Mouse (Mus musculus) liver (tissue): ENCODE data around the gene Snrk.

ENCODE experiments used
- DNase-seq: peaks from one replicate; pipeline ENCODE4 v3.0.0-alpha.2; 2020; ENCODE audit warnings: mixed read lengths

Gene Snrk

DNA sequence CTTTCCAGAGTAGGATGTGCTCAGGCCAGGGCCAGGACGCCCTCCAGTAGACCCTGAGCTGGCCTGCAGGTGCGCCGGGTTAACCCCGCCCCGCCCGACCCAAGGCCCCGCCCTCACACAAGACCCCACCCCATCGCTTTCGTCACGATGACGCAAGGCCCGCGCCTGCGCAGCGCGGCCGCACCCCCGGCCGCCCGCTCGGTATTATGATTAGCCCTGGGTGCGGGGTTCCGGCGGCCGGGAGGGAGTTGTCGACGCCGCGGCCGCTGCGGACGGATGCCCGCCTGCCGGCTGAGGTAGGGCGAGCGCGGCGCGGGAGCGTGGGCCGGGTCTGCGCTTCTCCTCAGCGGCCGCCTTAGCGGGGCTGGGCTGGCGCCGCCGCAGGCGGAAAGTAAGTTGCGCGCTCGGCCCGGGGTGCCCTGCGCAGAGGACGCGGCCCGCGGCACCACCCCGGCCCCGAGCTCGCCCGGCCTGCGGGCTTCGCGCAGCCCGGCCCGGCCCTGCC, at the start of gene Snrk:
Snrk (plus strand) TSS at position 155 of the 505 bp plus-strand sequence.
- DNase-seq = peak; percentile 92

DNA sequence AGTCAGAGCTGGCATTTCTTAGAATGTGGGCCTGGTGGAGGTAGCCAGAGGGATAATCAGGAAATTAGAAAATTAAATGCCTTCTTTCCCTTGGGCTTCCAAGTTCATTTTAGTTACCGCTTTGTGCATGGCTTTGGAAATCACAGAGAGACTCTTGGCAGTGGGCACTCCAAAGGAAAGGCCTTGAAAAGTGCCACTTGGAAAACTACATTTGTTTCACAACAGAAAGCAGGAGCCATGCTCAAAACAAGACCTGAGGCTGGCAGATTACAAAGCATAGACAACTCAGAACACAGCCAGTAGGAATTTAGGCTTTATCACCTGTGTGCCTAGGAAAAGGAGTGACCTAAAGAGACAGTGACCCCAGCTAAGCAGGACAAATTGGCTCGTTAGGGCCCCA, 49.4 kb upstream of the Snrk start:
- DNase-seq = no peak

DNA sequence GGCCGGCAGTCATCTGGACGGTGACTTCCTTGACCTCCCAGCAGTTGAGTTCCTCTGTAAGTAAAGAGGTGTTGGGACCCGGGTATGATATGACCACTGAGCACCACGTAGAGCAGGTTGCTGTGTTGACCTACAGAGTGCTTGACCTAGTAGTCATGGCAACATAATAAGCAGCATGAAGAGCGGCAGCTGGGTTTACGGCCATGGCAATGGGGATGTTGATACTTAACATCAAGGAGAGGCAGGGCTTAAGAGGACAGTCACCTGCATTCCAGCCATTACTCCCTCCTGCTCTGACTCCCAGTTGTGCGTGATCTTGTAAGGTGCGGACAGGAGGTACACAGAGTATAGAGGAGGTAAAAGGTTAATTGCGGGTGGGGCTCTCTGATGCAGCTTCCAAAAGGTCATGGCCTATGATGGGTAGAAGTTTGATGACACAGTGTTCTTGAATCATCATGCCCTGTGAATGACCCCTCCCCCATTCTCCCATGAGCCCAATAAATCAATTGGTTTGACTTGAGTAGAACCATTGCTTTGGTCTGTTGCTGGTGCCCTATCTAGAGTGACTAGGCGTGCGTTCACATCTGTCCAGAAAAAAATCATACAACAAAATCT, 47.4 kb upstream of the Snrk start:
- DNase-seq = no peak

- no peak for DNase-seq
These were observed 43.1 kb upstream of the Snrk start for GRCm38 (mm10) chr9:122073980-122074379.

DNA sequence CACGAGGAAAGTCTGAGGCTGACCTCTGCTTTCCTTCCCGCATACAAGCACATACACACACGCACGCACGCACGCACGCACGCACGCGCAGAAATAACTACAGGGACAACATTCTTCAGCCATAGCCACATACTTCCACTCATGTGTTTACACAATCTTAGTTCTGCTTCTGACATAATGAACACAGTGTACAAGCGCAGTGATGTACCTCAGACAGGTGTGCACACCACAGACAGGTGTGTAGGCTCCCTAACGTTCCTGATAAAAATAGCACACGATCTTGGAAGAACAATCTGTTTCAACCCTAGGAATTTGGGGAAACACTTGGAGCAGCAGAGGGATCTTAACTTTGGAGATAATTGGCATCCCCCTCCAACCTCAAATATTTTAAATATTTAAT, 42.5 kb upstream of the Snrk start:
- no peak for DNase-seq

- DNase-seq = no peak
These were observed 38.6 kb upstream of the Snrk start for GRCm38 (mm10) chr9:122078456-122078855.

GRCm38 (mm10) chr9:122083698-122084097, 33.4 kb upstream of the Snrk start:
- no peak for DNase-seq

GRCm38 (mm10) chr9:122084175-122084574, 32.9 kb upstream of the Snrk start:
- DNase-seq = no peak

DNA sequence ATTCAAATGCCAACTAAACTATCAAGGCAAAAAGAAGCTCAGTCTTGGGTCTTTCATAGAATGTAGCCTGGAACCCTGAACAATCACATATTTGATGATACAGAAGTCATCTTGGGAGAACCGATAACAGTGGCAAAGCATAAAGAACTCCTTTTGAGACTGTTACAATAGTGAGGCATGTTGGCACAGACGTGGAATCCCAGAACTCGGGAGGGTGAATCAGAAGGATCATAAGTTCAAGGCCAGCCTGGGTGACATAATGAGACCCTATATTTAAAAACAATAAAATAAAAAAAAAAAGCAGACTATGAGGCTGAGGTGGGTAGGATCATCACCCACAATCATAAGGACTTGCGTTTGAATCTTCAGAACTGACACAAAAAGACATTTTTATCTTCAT, 32.4 kb upstream of the Snrk start:
- DNase-seq = no peak

DNA sequence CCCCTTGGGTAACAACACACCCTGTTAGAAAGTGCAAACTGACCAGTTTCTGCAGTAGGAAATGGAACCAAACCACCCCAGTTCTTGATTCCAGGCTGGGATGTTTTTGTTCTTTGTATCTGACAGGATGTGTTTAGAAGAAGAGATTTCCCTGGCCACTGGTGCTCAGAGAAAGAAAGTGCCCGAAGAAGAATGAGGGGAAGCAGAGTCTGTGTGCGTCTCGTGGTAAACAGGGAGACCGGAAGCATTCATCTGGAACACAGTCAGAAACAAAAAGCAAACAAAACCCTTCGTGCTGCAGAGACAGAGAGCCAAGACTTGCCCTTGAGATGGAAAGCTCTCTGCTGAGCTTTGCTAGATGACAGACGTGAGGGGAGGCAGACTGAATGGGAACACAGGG, 32.0 kb upstream of the Snrk start:
- no peak for DNase-seq

GRCm38 (mm10) chr9:122085550-122086205, 31.4 kb upstream of the Snrk start:
- no peak for DNase-seq

DNA sequence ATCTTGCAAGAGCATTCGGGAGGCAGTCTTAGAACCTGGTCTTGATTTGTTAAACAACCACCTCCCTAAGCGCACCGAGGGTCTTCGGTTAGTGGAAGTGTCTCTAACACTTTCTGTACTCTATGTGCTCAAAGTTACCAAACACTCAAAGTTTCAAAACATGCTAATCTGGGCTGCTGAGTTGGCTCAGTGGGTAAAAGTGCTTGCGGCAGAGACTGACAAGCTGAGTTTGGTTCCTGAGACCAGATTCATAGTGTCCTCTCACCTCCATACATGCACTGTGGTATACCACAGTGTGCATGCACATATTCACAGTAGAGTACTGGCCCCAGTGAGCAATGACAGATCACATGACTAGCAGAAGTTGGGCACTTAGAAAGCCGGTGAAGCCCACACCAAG, 30.0 kb upstream of the Snrk start:
- no peak for DNase-seq

DNA sequence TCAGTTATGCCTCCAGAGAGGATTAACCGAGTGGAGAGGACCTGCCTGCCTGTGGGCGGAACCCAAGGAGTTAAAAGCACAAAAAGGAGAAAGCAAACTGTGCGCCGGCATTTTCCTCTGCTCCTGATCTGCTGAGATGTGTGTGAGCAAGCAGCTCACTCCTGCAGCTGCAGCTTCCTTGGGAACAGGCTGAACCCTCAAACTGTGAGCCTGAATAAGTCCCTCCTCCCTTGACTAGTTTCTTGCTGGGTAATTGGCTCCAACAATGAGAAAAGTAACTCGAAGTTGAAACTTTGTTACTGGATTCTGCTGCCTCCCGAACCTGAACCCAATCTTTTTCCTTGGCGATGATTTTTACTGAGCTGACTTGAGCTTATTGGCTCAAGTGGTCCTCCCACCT, 25.9 kb upstream of the Snrk start:
- no peak for DNase-seq

- no peak for DNase-seq
These were observed 25.3 kb upstream of the Snrk start for GRCm38 (mm10) chr9:122091782-122092228.

GRCm38 (mm10) chr9:122094171-122094570, 22.9 kb upstream of the Snrk start:
- no peak for DNase-seq

DNA sequence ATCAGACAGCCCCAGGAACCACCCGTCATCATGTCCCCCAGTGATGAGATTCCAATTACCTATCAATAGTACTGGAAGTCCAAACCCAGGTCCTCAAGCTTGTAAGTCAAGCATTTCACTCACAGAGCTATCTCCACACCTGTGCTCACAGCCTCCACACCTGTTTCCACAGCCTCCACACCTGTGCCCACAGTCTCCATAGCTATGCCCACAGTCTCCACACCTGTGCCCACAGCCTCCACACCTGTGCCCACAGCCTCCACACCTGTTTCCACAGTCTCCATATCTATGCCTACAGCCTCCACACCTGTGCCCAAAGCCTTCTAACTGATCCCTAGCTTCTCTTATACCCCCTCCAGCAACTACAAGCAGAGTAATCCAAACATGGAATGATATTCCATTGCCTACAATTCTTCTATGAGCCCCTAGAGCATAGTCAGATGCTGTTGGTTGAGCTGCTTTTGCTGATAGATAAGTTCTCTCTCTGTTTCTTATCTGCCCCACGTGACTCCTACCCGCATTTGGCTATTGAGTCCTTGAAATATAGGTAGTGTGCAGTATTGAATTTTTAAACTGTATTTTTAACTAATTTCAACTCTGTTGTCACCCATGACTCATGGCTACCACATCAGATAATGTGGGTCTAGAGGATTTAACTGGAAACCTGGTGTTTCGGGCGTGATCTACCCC, 20.1 kb upstream of the Snrk start:
- DNase-seq = no peak

GRCm38 (mm10) chr9:122097535-122097934, 19.5 kb upstream of the Snrk start:
- DNase-seq = no peak

DNA sequence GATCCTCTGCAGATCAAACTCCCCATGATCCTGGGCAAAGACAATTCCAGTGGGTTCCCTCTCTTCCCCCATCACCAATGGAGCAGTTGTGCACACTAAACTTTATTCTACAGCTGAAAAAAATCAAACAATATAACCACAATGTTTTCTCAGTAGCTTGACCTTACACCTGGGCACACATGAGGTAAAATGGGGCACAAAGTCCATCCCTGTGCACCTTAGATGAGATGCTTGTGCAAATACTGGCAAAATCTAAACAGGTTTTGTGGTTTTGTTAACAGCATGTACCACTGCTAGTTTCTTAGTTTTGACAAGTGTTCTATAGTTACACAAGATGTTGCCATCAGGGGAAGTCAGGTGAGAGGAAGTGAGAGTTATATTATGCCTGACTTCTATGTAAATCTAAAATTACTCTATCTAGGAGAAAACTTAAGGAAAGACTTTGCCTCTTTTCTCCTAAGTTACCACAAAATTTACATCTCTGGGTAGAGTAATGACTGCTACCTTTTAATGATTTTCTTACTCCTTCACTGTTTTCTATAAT, 16.4 kb upstream of the Snrk start:
- no peak for DNase-seq

DNA sequence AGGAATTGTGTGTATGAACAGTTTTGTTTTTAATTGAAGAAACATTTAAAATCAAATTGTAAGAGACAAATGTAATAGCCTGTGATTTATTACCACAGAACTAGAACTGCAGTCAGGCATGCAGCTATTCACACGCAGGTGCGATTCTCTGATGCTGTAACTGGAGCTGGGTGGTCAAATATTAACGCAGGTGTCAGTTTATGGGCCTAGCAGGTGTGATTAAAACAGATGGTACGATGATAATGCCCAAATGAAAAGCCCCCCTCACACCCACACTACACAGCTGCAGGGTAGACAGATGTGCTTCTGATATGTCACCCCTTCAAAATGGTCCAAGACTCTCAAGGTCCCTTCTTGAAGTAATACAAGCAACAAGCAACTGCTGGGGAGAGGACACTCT, 15.9 kb upstream of the Snrk start:
- no peak for DNase-seq

- DNase-seq = peak; percentile 79
These were observed 13.3 kb upstream of the Snrk start for GRCm38 (mm10) chr9:122103550-122104284.

DNA sequence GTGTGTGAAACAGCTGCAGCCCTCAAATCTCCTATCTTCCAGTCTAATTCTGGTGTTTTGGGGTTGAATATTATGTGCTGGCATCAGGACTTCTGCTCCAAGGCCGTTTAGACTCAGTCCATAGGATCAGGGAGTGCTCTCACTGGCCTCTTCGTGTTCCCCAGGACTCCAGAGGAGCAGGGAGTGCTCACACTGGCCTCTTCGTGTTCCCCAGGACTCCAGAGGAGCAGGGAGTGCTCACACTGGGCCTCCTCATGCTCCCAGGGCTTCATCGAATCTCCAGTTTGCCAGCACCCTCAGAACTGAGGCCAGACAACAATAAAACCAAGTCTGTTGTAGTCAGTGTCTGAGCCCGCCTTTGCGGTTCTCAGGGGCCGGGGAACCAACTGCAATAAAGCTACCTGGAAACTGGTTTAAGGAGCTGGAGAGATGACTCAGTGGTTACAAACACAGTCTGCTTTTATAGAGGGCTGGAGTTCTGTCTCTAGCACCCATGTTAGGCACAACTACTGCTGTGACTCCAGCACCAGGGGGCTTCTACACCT, 12.7 kb upstream of the Snrk start:
- DNase-seq = no peak

DNA sequence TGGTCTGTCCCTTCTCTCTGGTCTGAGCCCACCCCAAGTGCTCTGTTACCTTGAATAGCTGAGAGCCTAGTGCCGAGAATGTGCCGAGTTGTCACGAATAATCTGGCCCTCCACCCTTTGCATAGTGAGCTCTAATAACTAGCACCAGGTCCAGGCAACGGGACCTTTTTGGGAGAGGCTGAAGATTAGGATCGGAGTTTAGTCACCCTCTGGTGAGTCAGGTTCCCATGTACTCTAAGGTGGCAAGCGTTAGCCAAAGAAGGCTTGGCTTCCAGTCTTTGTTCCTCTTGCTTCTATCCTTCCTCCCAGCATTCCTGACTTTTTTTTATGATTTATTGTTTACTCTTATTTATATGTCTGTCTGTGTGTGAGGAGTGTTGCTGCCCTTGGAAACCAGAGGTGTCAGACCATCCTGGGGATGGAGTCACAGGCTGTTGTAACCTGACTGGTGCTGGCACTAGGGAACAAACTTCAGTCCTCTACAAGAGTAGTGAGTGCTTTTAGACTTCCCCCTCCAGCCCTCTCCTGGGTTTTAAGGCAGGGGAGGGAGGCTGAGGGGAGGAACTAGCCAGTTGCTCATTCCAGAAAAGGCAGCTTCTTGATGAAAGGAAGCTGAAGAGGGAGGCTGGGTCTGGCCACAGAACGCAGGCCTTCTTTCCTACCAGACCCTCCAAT, 9.2 kb upstream of the Snrk start:
- no peak for DNase-seq
